Mouse (Mus musculus) erythroblast, embryonic 14.5 days (primary cell): Measurements from ENCODE around the gene Ackr3.

ENCODE experiments used
- GATA1 ChIP-seq: IDR thresholded peaks from 2 replicates; pipeline ENCODE4 v1.6.1; 2012; ENCODE audit warnings: low read length, inconsistent platforms, mixed read lengths
- TAL1 ChIP-seq: IDR thresholded peaks from 3 replicates; pipeline ENCODE4 v1.6.1; 2012; ENCODE audit warnings: low read length, inconsistent platforms, mixed read lengths

DNA sequence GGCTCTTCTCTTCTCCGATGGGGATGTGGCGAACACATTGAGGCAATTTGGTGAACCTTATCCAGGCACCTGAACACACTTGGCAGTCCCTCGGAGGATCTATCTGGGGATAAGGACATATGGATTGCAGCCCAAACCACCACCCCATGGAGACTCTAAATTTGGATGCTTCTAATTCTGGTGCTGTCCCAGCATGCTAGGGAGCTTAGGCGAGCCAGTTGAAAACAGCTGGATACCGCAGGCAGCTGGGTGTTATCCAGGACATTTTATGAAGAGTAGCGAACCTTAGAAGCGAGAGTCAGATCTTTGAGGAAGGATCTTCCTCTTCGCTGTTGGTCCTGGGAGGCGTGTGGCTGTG lies 4.7 kb downstream of the Ackr3 start:
- TF ChIP-seq TAL1 (no peak), GATA1 (no peak)
